Mouse (Mus musculus) lung, postnatal 4 days (tissue): ENCODE measurements around the gene Mettl15.

Source experiments
- DNase-seq, 2 experiments: peaks; one replicate each; pipeline ENCODE4 v3.0.0; 2021

Gene Mettl15

GRCm38 (mm10) chr2:109153402-109154050, 127.0 kb downstream of the Mettl15 start:
- DNase-seq, result no peak

- DNase-seq, result no peak
Measured at GRCm38 (mm10) chr2:109147292-109147691, 133.3 kb downstream of the Mettl15 start.

- DNase-seq, result no peak
Measured at GRCm38 (mm10) chr2:109144410-109144809, 136.1 kb downstream of the Mettl15 start.

GRCm38 (mm10) chr2:109140330-109140729, 140.2 kb downstream of the Mettl15 start:
- DNase-seq, result no peak

- no peak for DNase-seq
Measured at GRCm38 (mm10) chr2:109137276-109137675, 143.3 kb downstream of the Mettl15 start.

GRCm38 (mm10) chr2:109130718-109131117, 149.8 kb downstream of the Mettl15 start:
- no peak for DNase-seq

GRCm38 (mm10) chr2:109129921-109130320, 150.6 kb downstream of the Mettl15 start:
- DNase-seq, result no peak

GRCm38 (mm10) chr2:109105773-109106484, 174.6 kb downstream of the Mettl15 start:
- no peak for DNase-seq

- no peak for DNase-seq
Measured at GRCm38 (mm10) chr2:109049686-109050085, 230.9 kb downstream of the Mettl15 start.
